Mouse (Mus musculus) c-Kit-negative CD71-positive TER-119-positive erythroid progenitor cells, embryonic 14.5 days (primary cell): Measurements from ENCODE around the gene Gm7168.
"Not testable (repeated sequence)": the region's sequence is repeated elsewhere in the genome, so short reads cannot be mapped to it uniquely, and the experiment has no call there.

Source experiments
- DNase-seq: peaks from one replicate; pipeline ENCODE4 v3.0.0-alpha.2; 2013; ENCODE audit warnings: low read depth, low spot score

Gm7168 gene

GRCm38 (mm10) chr17:13948073-13948472 is at the start of gene Gm7168:
Gm7168 (plus strand) TSS chr17:13948373.
- DNase-seq: not testable (repeated sequence)

- no peak for DNase-seq
These were observed 49.3 kb upstream of the Gm7168 start for GRCm38 (mm10) chr17:13898838-13899237.

GRCm38 (mm10) chr17:13899241-13899640 is 48.9 kb upstream of the Gm7168 start:
- DNase-seq: no peak

GRCm38 (mm10) chr17:13903793-13904192 is 44.4 kb upstream of the Gm7168 start:
- no peak for DNase-seq

GRCm38 (mm10) chr17:13907082-13907481 is 41.1 kb upstream of the Gm7168 start:
- DNase-seq: no peak

GRCm38 (mm10) chr17:13907681-13908080 is 40.5 kb upstream of the Gm7168 start:
- DNase-seq: no peak

- DNase-seq: no peak
These were observed 34.2 kb upstream of the Gm7168 start for GRCm38 (mm10) chr17:13913951-13914350.

GRCm38 (mm10) chr17:13914531-13914930 is 33.6 kb upstream of the Gm7168 start:
- no peak for DNase-seq

GRCm38 (mm10) chr17:13920771-13921170 is 27.4 kb upstream of the Gm7168 start:
- no peak for DNase-seq

- no peak for DNase-seq
These were observed 24.8 kb upstream of the Gm7168 start for GRCm38 (mm10) chr17:13923418-13923817.

GRCm38 (mm10) chr17:13924588-13924987 is 23.6 kb upstream of the Gm7168 start:
- no peak for DNase-seq

- DNase-seq: no peak
These were observed 22.2 kb upstream of the Gm7168 start for GRCm38 (mm10) chr17:13925931-13926330.

- DNase-seq: no peak
These were observed 17.8 kb upstream of the Gm7168 start for GRCm38 (mm10) chr17:13930421-13930820.

GRCm38 (mm10) chr17:13935364-13935763 is 12.8 kb upstream of the Gm7168 start:
- not testable (repeated sequence) for DNase-seq

GRCm38 (mm10) chr17:13937787-13938186 is 10.4 kb upstream of the Gm7168 start:
- DNase-seq: no peak

GRCm38 (mm10) chr17:13938652-13939051 is 9.5 kb upstream of the Gm7168 start:
- no peak for DNase-seq

- DNase-seq: not testable (repeated sequence)
These were observed 8.9 kb upstream of the Gm7168 start for GRCm38 (mm10) chr17:13939231-13939630.

- no peak for DNase-seq
These were observed 7.7 kb upstream of the Gm7168 start for GRCm38 (mm10) chr17:13940487-13940886.

GRCm38 (mm10) chr17:13951570-13951969 is 3.4 kb downstream of the Gm7168 start:
- not testable (repeated sequence) for DNase-seq

GRCm38 (mm10) chr17:13958129-13958528 is 10.0 kb downstream of the Gm7168 start:
- not testable (repeated sequence) for DNase-seq

- not testable (repeated sequence) for DNase-seq
These were observed 14.1 kb downstream of the Gm7168 start for GRCm38 (mm10) chr17:13962245-13962644.

- DNase-seq: not testable (repeated sequence)
These were observed 16.9 kb downstream of the Gm7168 start for GRCm38 (mm10) chr17:13965048-13965447.

GRCm38 (mm10) chr17:13969917-13970316 is 21.7 kb downstream of the Gm7168 start:
- not testable (repeated sequence) for DNase-seq

GRCm38 (mm10) chr17:13970796-13971195 is 22.6 kb downstream of the Gm7168 start:
- not testable (repeated sequence) for DNase-seq
